Mouse (Mus musculus) cerebellum, adult 2 months (tissue): Measurements from ENCODE around the gene Ccna1. TPM values are rescaled to one million over a fixed set of nuclear protein-coding genes. Genes with fewer than 3 reads are reported as not detected.
A peak's percentile ranks its signal among the peaks of the same experiment; 100 is the strongest.

Experiments used
- DNase-seq, 2 experiments: peaks; one replicate each; pipeline ENCODE4 v3.0.0; 2021
- H3K27ac ChIP-seq: fragments of 200-500 bp; 2 replicates; pipeline ENCODE4 v1.5.1; 2012; ENCODE audit warnings: low read length, control low read depth, inconsistent platforms; ENCODE audit not compliant: insufficient read depth
- H3K27me3 ChIP-seq: fragments of 200-500 bp; 2 replicates; pipeline ENCODE4 v1.6.1; 2012; ENCODE audit warnings: inconsistent platforms, mild to moderate bottlenecking, low read length, moderate library complexity; ENCODE audit not compliant: control insufficient read depth, insufficient read depth
- H3K4me1 ChIP-seq: fragments of 200-500 bp; 2 replicates; pipeline ENCODE4 v1.6.1; 2011; ENCODE audit warnings: low read length; ENCODE audit not compliant: control insufficient read depth, insufficient read depth
- H3K4me3 ChIP-seq: fragments of 200-500 bp; replicated peaks from 2 replicates; pipeline ENCODE3; 2011; ENCODE audit warnings: mild to moderate bottlenecking, low read depth, low read length, control low read depth; ENCODE audit not compliant: insufficient read depth
- CTCF ChIP-seq: fragments of 200-500 bp; IDR thresholded peaks from 2 replicates; pipeline ENCODE4 v1.5.1; 2011; ENCODE audit warnings: low read depth, mild to moderate bottlenecking, control low read depth, low read length, moderate library complexity, borderline replicate concordance; ENCODE audit not compliant: insufficient read depth
- POLR2A ChIP-seq: fragments of 200-500 bp; IDR thresholded peaks from 2 replicates; pipeline ENCODE4 v1.6.1; 2011; ENCODE audit warnings: low read length, control low read depth, borderline replicate concordance; ENCODE audit not compliant: insufficient read depth
- WGBS: fragments of 180-500 bp; shearing (Covaris S2); methylation state at CpG from one replicate; pipeline ENCODE4 v1.1.7; 2018; 5-methylcytosine and 5-hydroxymethylcytosine counted together
- polyA plus RNA-seq: library from polyadenylated mRNA; depleted of rRNA; stranded (reverse); fragments of >200 nt; gene quantifications from 2 replicates; pipeline ENCODE4 v1.2.3, GENCODE M21; 2012

The Ccna1 gene
- polyA plus RNA-seq, 1 experiment = 0.64 TPM

GRCm38 (mm10) chr3:55056376-55056775 lies 1.1 kb upstream of the Ccna1 start:
- no peak overlapping the region for H3K27ac ChIP-seq
- DNase-seq = no peak
- H3K4me1 ChIP-seq = no peaks in the 10 kb centered on the region
- WGBS = 81% methylated on average over 8 of the region's 8 CpGs
- no peak for TF ChIP-seq CTCF
- no peak for TF ChIP-seq POLR2A
- peaks cover 1% of the 10 kb centered on the region; the same call in 1 of the 2 replicates for H3K27me3 ChIP-seq
- no peak overlapping the region for H3K4me3 ChIP-seq

GRCm38 (mm10) chr3:55055747-55056120 lies 433 bp upstream of the Ccna1 start:
- DNase-seq = no peak
- no peak overlapping the region for H3K27ac ChIP-seq
- H3K27me3 ChIP-seq = peaks cover 1% of the 10 kb centered on the region; the same call in 1 of the 2 replicates
- TF ChIP-seq CTCF (no peak), POLR2A (no peak)
- no peaks in the 10 kb centered on the region for H3K4me1 ChIP-seq
- WGBS = 20% methylated on average over 11 of the region's 11 CpGs
- H3K4me3 ChIP-seq = peak overlapping the region; percentile 57

- Histone ChIP-seq H3K27ac (no peak overlapping the region), H3K4me1 (no peaks in the 10 kb centered on the region), H3K27me3 (peaks cover 1% of the 10 kb centered on the region; the same call in 1 of the 2 replicates), H3K4me3 (no peak overlapping the region)
- TF ChIP-seq CTCF (no peak), POLR2A (no peak)
- DNase-seq = no peak
- WGBS = 56% methylated on average over 6 of the region's 6 CpGs
Observed at GRCm38 (mm10) chr3:55054231-55054630, 1.1 kb downstream of the Ccna1 start.

GRCm38 (mm10) chr3:55044601-55045370 lies 10.5 kb downstream of the Ccna1 start:
- 27% methylated on average over 8 of the region's 8 CpGs for WGBS
- no peak overlapping the region for H3K4me3 ChIP-seq
- no peak for TF ChIP-seq CTCF
- TF ChIP-seq POLR2A = no peak
- no peak overlapping the region for H3K27ac ChIP-seq
- DNase-seq = peak in 1 of 2 experiments; percentile 28
- no peaks in the 10 kb centered on the region for H3K27me3 ChIP-seq
- H3K4me1 ChIP-seq = no peaks in the 10 kb centered on the region

GRCm38 (mm10) chr3:55037608-55038007 lies 17.7 kb downstream of the Ccna1 start:
- Histone ChIP-seq H3K27ac (no peak overlapping the region), H3K27me3 (no peaks in the 10 kb centered on the region), H3K4me1 (no peaks in the 10 kb centered on the region), H3K4me3 (no peak overlapping the region)
- WGBS = 87% methylated on average over 5 of the region's 5 CpGs
- no peak for TF ChIP-seq POLR2A
- no peak for TF ChIP-seq CTCF
- no peak for DNase-seq

GRCm38 (mm10) chr3:55027271-55027840 lies 27.9 kb downstream of the Ccna1 start:
- Histone ChIP-seq H3K27ac (no peak overlapping the region), H3K27me3 (no peaks in the 10 kb centered on the region), H3K4me3 (no peak overlapping the region), H3K4me1 (no peaks in the 10 kb centered on the region)
- TF ChIP-seq CTCF (no peak), POLR2A (no peak)
- WGBS = 61% methylated on average over 7 of the region's 7 CpGs
- DNase-seq = no peak

GRCm38 (mm10) chr3:55025502-55025901 lies 29.8 kb downstream of the Ccna1 start:
- no peaks in the 10 kb centered on the region for H3K27me3 ChIP-seq
- H3K4me1 ChIP-seq = no peaks in the 10 kb centered on the region
- WGBS = 77% methylated on average over 3 of the region's 3 CpGs
- no peak overlapping the region for H3K27ac ChIP-seq
- TF ChIP-seq CTCF = no peak
- TF ChIP-seq POLR2A = no peak
- no peak overlapping the region for H3K4me3 ChIP-seq
- DNase-seq = no peak

- no peak for TF ChIP-seq POLR2A
- no peak for TF ChIP-seq CTCF
- WGBS = 100% methylated on average over 1 of the region's 1 CpGs
- no peaks in the 10 kb centered on the region for H3K4me1 ChIP-seq
- H3K27me3 ChIP-seq = no peaks in the 10 kb centered on the region
- no peak for DNase-seq
- no peak overlapping the region for H3K27ac ChIP-seq
- H3K4me3 ChIP-seq = no peak overlapping the region
Observed at GRCm38 (mm10) chr3:55023347-55023746, 32.0 kb downstream of the Ccna1 start.
